Mouse (Mus musculus) forebrain, embryonic 13.5 days (tissue): ENCODE data around the gene Nodal. TPM values are rescaled to one million over a fixed set of nuclear protein-coding genes. Genes with fewer than 3 reads are reported as not detected.

Source experiments
- ATAC-seq: fragments of 200-750 bp; cut with Nextera tagmentation; 2 replicates; pipeline ENCODE4 v1.8.0; 2017
- H3K27ac ChIP-seq: fragments of 300-500 bp; sonication (generic); 2 replicates; pipeline ENCODE4 v1.5.1; 2015; ENCODE audit warnings: inconsistent platforms, mild to moderate bottlenecking, moderate library complexity
- H3K27me3 ChIP-seq: fragments of 300-500 bp; sonication (generic); 2 replicates; pipeline ENCODE4 v1.6.1; 2015; ENCODE audit warnings: mild to moderate bottlenecking, inconsistent platforms
- H3K36me3 ChIP-seq: fragments of 300-500 bp; sonication (generic); 2 replicates; pipeline ENCODE4 v1.6.1; 2015; ENCODE audit warnings: mild to moderate bottlenecking, inconsistent platforms; ENCODE audit not compliant: poor library complexity, severe bottlenecking
- H3K4me1 ChIP-seq: fragments of 300-500 bp; sonication (generic); 2 replicates; pipeline ENCODE4 v1.6.1; 2015; ENCODE audit warnings: inconsistent platforms
- H3K4me2 ChIP-seq: fragments of 300-500 bp; sonication (generic); 2 replicates; pipeline ENCODE4 v1.6.1; 2015; ENCODE audit warnings: inconsistent platforms, mild to moderate bottlenecking, moderate library complexity
- H3K4me3 ChIP-seq: fragments of 300-500 bp; sonication (generic); 2 replicates; pipeline ENCODE4 v1.5.1; 2015; ENCODE audit warnings: mild to moderate bottlenecking, inconsistent platforms
- H3K9ac ChIP-seq: fragments of 300-500 bp; sonication (generic); 2 replicates; pipeline ENCODE4 v1.6.1; 2015; ENCODE audit warnings: mild to moderate bottlenecking, inconsistent platforms
- H3K9me3 ChIP-seq: fragments of 300-500 bp; sonication (generic); replicated peaks from 2 replicates; pipeline ENCODE4 v1.6.1; 2016; ENCODE audit warnings: inconsistent platforms
- WGBS: fragments of 180-500 bp; shearing (Covaris S2); methylation state at CpG from one replicate; pipeline ENCODE4 v1.1.7; 2015; 5-methylcytosine and 5-hydroxymethylcytosine counted together
- polyA plus RNA-seq: library from polyadenylated mRNA; unstranded; fragments of >200 nt; fragmentation: Nextera tagmentation; extraction: Ambion mirVana; gene quantifications from 2 replicates; pipeline ENCODE4 v1.2.1, GENCODE M21; 2015

The Nodal gene
- polyA plus RNA-seq, 1 experiment from 2014 or later, result 0.08 TPM

DNA sequence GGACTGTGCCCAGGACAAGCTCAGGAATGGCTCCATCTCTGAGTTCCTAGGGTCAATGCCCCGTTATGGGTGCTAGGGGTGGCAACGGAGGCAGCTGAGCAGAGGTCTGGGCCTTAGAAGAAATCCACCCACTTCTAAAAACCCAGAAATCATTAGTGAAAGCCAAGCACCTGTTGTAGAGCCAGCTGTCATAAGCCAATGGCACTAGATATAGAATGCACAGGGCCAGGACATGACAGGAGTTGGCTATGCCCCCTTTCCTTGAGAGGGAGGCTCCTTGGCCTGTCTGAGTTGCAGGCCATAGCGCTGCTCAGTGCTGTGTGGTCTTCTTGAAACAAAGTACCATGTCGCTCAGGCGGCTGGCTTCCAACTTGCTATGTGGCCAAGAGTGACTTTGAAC lies 17.4 kb upstream of the Nodal start:
- no peaks in the 10 kb centered on the region for H3K4me1 ChIP-seq

DNA sequence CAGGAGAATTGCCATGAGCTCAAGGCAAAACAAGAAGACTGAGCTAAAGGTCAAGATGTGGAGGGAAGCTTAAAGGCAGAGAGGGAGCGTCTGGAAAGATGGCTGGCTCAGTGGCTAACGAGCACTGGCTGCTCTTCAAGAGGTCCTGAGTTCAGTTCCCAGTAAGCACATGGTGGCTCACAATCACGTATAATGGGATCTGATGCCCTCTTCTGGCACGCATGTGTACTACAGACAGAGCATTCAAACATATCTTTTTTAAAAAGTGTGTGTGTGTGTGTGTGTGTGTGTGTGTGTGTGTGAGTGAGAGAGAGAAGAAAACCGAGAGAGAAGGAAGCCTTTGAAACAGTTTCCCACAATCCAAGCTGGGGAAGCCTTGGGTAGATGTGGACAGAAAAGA lies 15.3 kb upstream of the Nodal start:
- ATAC-seq, result no peak
- Histone ChIP-seq H3K9me3 (no peaks in the 10 kb centered on the region), H3K27me3 (peaks cover 11% of the 10 kb centered on the region), H3K4me2 (no peak overlapping the region), H3K4me1 (no peaks in the 10 kb centered on the region), H3K27ac (no peak overlapping the region), H3K9ac (no peak overlapping the region), H3K36me3 (no peaks in the 10 kb centered on the region), H3K4me3 (no peak overlapping the region)
- 64% methylated on average over 5 of the region's 5 CpGs for WGBS

More for the DNA sequence above, 17.4 kb upstream of the Nodal start:
- no peak overlapping the region for H3K4me3 ChIP-seq
- H3K27me3 ChIP-seq, result peaks cover 2% of the 10 kb centered on the region; the same call in 1 of the 2 replicates
- no peak overlapping the region for H3K9ac ChIP-seq
- no peak for ATAC-seq
- H3K36me3 ChIP-seq, result no peaks in the 10 kb centered on the region
- no peak overlapping the region for H3K27ac ChIP-seq
- no peaks in the 10 kb centered on the region for H3K9me3 ChIP-seq
- WGBS, result 78% methylated on average over 5 of the region's 5 CpGs
- no peak overlapping the region for H3K4me2 ChIP-seq

DNA sequence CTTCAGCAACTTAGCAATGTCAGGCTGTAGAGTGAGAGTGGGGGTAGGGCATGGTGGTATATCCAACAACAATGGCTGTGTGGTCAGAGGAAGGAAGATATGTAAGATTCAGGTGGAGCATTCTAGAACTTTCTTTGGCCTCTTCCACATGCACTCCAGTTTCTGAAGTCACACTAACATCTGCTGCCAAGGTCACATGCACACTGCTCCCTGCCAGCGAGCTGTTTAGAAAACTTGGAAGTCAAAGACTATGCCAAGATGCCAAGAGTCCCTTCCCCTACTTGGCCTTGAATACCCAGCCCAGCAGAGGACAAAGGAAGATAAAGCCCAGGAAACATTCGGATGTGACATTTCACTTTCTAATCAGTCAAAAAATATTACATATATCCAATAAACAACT lies 14.9 kb upstream of the Nodal start:
- Histone ChIP-seq H3K27ac (no peak overlapping the region), H3K27me3 (peaks cover 11% of the 10 kb centered on the region), H3K4me2 (no peak overlapping the region), H3K4me1 (no peaks in the 10 kb centered on the region), H3K36me3 (no peaks in the 10 kb centered on the region), H3K9ac (no peak overlapping the region), H3K9me3 (no peaks in the 10 kb centered on the region), H3K4me3 (no peak overlapping the region)
- ATAC-seq, result no peak
- WGBS, result 90% methylated on average over 2 of the region's 2 CpGs

DNA sequence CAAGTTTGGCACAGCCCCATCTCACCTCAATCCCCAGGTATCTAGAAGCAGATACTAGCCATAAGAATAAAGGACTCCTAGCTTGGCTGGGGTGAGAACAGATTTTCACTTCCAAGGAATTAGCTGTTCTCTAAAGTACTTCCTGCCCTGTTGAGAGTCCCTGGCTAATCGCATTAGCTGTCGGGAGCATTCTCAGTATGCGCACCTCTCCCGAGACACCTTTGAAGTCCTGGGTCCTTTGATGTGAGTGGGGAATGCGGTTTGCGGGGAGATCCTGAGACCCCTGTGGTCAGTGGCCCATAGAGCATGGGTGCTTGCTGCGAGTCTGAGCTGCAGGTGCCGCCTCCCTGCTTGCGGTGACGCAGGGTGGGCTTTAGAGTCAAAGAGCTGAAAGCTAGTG lies 11.8 kb upstream of the Nodal start:
- peaks cover 4% of the 10 kb centered on the region; the same call in 1 of the 2 replicates for H3K4me1 ChIP-seq
- H3K27ac ChIP-seq, result no peak overlapping the region
- H3K9me3 ChIP-seq, result no peaks in the 10 kb centered on the region
- H3K9ac ChIP-seq, result no peak overlapping the region
- WGBS, result 6% methylated on average over 10 of the region's 10 CpGs
- H3K4me2 ChIP-seq, result no peak overlapping the region
- no peaks in the 10 kb centered on the region for H3K36me3 ChIP-seq
- ATAC-seq, result no peak
- H3K27me3 ChIP-seq, result peaks cover 11% of the 10 kb centered on the region
- no peak overlapping the region for H3K4me3 ChIP-seq

DNA sequence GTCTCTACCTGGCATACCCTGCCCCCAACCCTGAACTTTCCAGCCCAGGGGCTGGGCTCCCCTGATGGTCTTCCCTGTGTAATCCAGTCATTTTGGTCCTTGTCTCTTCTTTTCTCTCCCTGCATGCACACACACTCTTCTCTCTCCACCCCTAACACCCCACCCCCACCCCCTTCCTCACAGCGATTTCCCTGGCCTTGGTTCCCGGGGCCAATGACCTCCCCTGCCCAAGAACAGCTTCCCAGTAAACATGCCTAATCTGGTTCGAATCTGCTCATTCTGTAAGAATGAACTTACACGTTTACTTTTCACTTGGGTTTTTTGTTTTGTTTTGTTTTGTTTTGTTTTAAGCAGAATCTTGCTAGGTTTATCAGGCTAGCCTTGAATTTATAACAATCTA lies 8.0 kb upstream of the Nodal start:
- WGBS, result 4% methylated on average over 4 of the region's 4 CpGs
- Histone ChIP-seq H3K9me3 (no peaks in the 10 kb centered on the region), H3K9ac (no peak overlapping the region), H3K27ac (no peak overlapping the region), H3K4me1 (peaks cover 4% of the 10 kb centered on the region; the same call in 1 of the 2 replicates), H3K4me2 (no peak overlapping the region), H3K4me3 (no peak overlapping the region), H3K36me3 (no peaks in the 10 kb centered on the region), H3K27me3 (peaks cover 11% of the 10 kb centered on the region)
- ATAC-seq, result no peak

DNA sequence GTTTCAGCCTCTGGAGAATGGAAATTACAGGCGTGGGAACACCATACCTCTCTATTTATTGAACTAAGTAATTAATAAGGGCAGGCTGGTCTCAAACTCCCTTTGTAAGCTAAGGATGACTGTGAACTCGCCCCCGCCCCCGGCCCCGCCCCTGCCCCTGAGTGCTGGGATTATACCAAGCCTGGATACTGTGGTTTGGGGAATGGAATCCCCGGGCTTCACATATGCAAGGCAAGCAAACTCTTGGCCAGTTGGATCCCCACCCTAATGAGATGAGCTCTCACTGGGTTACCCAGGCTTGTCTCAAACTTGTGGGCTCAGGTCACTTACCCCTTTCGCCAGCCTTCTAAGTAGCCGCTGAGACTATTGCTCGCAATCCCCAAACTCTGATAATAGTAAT lies 7.6 kb upstream of the Nodal start:
- ATAC-seq, result no peak
- H3K27ac ChIP-seq, result no peak overlapping the region
- H3K4me3 ChIP-seq, result no peak overlapping the region
- H3K36me3 ChIP-seq, result no peaks in the 10 kb centered on the region
- peaks cover 11% of the 10 kb centered on the region for H3K27me3 ChIP-seq
- no peaks in the 10 kb centered on the region for H3K9me3 ChIP-seq
- WGBS, result 21% methylated on average over 9 of the region's 9 CpGs
- H3K9ac ChIP-seq, result no peak overlapping the region
- H3K4me1 ChIP-seq, result peaks cover 4% of the 10 kb centered on the region; the same call in 1 of the 2 replicates
- H3K4me2 ChIP-seq, result no peak overlapping the region

DNA sequence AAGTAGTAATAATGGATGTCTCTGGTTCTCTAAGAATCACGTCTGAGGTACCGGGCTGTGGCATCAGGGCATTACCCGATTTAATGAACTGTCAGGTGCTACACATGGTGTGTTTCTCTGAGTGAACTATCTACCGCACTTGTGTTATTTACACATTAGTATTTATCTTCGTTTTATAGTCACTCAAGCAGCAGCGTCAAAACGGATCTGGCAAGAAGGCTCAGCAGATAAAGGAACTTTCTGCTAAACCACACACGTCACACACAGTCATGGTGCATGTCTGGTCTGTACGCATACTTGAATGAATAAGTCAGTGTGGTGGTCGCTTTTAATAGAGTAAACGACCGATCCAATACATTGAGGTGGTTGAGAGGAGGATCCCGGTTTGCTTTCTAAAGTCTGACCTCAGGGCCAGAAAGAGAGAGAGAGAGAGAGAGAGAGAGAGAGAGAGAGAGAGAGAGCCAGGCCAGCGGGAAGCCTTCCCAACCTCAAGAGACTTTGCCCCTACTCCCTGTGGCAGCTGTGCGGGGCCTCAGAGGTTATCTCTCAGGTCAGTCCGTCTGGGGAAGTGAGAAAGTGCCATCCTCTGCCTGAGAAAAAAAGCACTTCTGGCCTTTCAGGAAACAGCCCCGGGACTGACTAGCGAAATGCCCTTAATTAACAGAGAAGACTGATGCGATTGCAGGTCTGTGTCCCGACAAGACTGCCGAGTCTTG lies 4.7 kb upstream of the Nodal start:
- Histone ChIP-seq H3K9me3 (no peaks in the 10 kb centered on the region), H3K4me3 (no peak overlapping the region), H3K27ac (no peak overlapping the region), H3K4me1 (peaks cover 5% of the 10 kb centered on the region), H3K9ac (no peak overlapping the region), H3K27me3 (peaks cover 25% of the 10 kb centered on the region), H3K4me2 (no peak overlapping the region), H3K36me3 (no peaks in the 10 kb centered on the region)
- 64% methylated on average over 21 of the region's 21 CpGs for WGBS
- ATAC-seq, result no peak

DNA sequence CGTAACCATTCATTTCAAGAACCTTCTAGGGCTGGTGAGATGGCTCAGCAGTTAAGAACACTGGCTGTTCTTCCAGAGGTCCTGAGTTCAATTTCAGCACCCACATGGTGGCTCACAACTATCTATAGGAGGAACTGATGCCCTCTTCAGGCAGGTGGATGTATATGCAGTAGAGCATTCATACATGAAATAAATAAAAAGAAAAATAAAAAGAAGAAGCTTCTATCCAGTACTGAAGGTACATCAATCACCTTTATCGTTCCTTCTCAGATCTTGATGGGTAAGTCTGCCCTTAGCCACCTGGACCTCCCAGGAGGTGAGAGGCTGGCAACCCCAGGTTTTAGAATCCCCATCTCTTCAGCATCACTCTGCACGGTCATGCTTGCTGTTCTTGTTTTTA lies 2.5 kb upstream of the Nodal start:
- H3K4me3 ChIP-seq, result no peak overlapping the region
- peaks cover 10% of the 10 kb centered on the region for H3K4me1 ChIP-seq
- no peak overlapping the region for H3K9ac ChIP-seq
- H3K27ac ChIP-seq, result no peak overlapping the region
- peaks cover 47% of the 10 kb centered on the region for H3K27me3 ChIP-seq
- ATAC-seq, result no peak
- WGBS, result 76% methylated on average over 3 of the region's 3 CpGs
- H3K9me3 ChIP-seq, result no peaks in the 10 kb centered on the region
- no peaks in the 10 kb centered on the region for H3K36me3 ChIP-seq
- no peak overlapping the region for H3K4me2 ChIP-seq

DNA sequence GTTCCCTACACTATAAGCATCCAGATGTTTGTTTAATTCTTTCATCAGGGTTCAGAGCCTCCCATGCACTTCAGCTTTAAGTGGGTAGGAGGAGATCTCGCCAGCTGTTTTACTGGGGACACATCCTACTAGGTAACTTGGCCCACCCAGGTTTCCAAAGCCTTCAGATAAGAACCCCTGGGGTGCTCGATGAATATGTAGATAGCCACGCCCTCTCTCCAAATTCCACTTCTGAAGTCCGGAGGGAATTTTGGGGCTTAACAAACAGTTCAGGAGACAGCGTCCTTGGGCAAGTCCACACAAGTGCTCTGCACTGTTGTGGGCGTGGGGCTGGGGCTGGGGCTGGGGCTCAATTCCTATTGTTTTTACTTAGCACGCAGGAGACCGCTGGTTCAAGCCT lies 1.9 kb upstream of the Nodal start:
- Histone ChIP-seq H3K27ac (no peak overlapping the region), H3K4me2 (no peak overlapping the region), H3K27me3 (peaks cover 53% of the 10 kb centered on the region), H3K36me3 (no peaks in the 10 kb centered on the region), H3K9me3 (no peaks in the 10 kb centered on the region), H3K9ac (no peak overlapping the region), H3K4me3 (no peak overlapping the region), H3K4me1 (peaks cover 8% of the 10 kb centered on the region)
- no peak for ATAC-seq
- 18% methylated on average over 8 of the region's 8 CpGs for WGBS

DNA sequence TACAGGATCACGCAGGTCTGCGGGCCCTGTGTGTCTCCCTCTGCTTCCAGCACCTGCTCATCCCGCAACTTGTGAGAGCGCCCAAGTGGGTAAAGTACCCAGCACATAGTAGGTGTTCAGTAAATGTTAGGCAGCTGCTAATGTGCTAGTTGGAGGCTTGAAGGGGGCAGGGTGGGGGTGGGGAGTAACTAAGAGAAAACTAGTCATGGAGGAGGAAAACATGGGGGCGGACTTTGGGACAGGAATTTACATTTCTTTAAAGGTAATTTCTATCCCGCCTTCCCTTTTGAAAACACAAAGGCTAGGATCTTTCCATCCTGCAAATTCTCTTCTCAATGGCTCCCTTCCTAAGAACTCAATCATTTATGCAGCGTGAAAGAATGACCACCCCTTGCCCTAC lies 1.2 kb upstream of the Nodal start:
- ATAC-seq, result no peak
- WGBS, result 38% methylated on average over 7 of the region's 7 CpGs
- Histone ChIP-seq H3K4me2 (no peak overlapping the region), H3K36me3 (no peaks in the 10 kb centered on the region), H3K27ac (no peak overlapping the region), H3K9ac (no peak overlapping the region), H3K4me1 (peaks cover 8% of the 10 kb centered on the region), H3K27me3 (peaks cover 58% of the 10 kb centered on the region), H3K4me3 (no peak overlapping the region), H3K9me3 (no peaks in the 10 kb centered on the region)

DNA sequence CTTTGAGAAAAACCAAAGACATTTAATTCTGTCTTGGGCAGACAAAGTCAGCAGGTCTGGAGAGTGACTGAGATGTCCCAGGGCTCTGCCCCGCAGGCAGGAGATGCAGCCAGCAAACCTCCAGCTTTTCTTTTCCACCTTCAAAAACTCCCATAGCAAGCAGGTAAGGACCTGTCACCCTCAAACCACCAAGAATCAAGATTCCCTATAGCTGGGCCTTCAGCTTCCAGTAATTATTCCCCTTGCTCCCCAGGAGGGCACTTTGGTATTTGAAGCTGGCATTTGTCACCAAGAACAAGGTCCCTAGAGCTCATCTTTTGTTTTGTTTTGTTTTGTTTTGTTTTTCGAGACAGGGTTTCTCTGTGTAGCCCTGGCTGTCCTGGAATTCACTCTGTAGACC lies 726 bp upstream of the Nodal start:
- Histone ChIP-seq H3K36me3 (no peaks in the 10 kb centered on the region), H3K27ac (no peak overlapping the region), H3K4me1 (peaks cover 8% of the 10 kb centered on the region), H3K9me3 (no peaks in the 10 kb centered on the region), H3K4me3 (no peak overlapping the region), H3K4me2 (no peak overlapping the region), H3K9ac (no peak overlapping the region), H3K27me3 (peaks cover 58% of the 10 kb centered on the region)
- no peak for ATAC-seq
- 47% methylated on average over 2 of the region's 2 CpGs for WGBS

DNA sequence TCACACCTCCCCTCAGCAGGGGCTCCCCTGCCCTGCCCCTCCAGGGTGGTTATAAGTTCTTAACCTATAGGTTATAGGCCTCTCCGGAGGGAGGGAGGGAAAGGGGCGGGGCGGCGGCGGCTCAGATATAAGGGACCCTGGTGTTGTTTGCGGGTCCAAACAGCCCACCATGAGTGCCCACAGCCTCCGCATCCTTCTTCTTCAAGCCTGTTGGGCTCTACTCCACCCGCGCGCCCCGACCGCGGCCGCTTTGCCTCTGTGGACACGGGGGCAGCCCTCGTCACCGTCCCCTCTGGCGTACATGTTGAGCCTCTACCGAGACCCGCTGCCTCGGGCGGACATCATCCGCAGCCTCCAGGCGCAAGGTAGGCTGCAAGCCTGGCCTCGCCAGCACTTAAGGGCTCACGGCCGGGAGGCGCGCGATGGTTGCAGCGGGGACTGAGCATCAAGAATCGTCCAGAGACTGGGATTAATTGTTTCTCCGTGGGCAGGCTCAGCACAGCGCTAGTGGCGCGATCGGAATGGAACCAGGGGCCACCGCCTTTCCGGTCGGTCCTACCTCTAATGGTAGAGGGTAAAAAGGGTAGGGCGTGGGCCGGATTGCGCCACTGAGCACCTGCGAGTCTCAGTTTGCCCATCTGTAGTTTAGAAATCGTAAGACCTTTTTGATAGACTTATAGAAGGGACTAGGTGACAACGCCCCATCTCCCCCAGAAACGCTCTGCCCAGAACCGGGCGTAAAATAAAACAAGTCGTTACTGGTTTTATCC lies 544 bp downstream of the Nodal start:
- ATAC-seq, result peak; percentile 55

More for the DNA sequence above, 544 bp downstream of the Nodal start:
- Histone ChIP-seq H3K9ac (peak overlapping the region; percentile 65), H3K36me3 (no peaks in the 10 kb centered on the region), H3K27me3 (peaks cover 58% of the 10 kb centered on the region), H3K27ac (no peak overlapping the region), H3K4me3 (peak overlapping the region; percentile 46), H3K9me3 (no peaks in the 10 kb centered on the region), H3K4me2 (peak overlapping the region; percentile 87), H3K4me1 (peaks cover 8% of the 10 kb centered on the region)
- WGBS, result 4% methylated on average over 50 of the region's 50 CpGs
